Mouse (Mus musculus) natural killer cell, adult 2 months (primary cell): ENCODE results near the gene Lekr1.
"Not testable (repeated sequence)": the region's sequence is repeated elsewhere in the genome, so short reads cannot be mapped to it uniquely, and the experiment has no call there.

Source experiments
- DNase-seq, 2 experiments: peaks; one replicate each; pipeline ENCODE4 v3.0.0; 2022; ENCODE audit warnings: low spot score in 2 of 2

Lekr1 gene

DNA sequence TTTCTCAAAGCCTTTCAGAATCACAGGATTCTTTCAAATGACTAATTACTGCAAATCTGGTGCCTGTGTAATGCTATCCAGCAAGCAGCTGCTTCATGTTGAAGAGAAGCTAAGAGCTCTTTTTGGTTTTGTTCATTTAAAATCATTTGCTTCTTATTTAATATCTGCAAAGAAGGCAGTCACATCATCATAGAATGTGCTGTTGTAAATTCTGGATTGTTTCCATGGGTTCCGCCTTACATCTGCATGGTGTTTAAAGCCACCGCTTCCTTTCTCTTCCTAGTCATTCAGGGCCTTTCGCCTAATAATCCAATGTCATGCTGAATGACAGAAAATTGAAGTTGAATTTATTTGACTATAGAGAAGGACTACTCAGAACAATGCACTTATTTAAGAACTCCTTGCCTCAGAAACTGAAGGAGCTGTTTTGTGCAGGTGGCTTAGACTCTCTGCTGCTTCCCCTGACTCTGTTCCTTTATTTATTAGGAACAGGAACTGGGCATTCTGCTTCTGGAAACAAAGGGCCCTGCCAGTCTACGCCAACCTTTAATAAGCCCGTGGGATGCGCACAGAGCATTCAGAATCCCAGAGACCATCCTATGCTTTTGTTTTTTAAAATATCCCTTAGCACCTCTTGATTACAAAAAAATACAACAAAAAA is 101.3 kb downstream of the Lekr1 start:
- DNase-seq = no peak

DNA sequence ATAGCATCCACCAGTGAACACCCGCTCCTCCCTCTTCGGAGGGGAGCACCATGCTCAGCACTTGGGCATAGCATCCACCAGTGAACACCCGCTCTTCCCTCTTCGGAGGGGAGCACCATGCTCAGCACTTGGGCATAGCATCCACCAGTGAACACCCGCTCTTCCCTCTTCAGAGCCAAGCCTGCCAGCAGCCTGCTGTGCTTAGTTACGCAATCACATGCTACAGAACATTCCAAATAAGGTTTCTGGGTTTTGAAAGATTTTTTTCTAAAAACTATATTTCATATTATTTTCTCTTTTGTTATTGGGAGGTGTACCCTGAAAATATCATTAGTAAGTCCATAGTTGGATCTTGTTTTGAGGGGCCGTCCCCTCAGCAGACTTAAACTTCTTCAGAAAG is 103.6 kb downstream of the Lekr1 start:
- DNase-seq = not testable (repeated sequence)

DNA sequence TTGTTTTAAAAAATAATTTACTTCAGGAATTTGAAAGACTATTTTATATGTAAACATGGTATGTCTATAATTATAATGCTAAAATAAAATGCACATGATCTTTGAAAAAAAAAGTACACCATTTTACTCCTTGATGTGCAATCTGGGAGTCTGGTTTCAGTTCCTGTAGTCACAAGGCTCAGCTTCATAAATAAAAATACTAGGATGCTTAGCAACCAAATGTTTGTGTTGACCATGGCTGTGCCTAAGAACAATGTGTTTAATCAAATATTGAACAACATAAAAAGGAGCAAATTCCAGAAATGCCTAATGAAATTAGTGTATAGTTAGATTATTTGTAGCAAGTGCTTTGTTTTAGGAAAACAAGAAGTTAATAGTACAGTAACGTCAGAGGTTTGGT is 107.9 kb downstream of the Lekr1 start:
- no peak for DNase-seq

DNA sequence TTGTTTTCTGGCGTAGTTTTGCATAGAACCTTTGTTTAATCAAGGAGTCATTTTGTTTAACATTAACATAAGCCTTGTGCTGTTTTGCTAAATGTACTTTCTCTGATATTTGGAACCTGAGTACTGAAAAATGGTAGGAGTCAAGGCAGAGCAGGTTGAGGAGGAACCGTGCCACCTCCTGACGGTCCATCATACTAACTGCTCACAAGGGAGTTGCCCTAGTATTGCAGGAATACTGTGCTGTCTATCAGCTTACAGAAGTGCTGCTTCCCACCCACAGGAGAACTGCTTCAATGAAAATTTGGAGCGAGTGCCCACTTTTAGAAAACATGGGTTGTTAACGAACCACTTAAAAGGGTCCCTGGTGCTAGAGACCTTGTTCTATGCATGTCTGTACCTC is 109.1 kb downstream of the Lekr1 start:
- no peak for DNase-seq

DNA sequence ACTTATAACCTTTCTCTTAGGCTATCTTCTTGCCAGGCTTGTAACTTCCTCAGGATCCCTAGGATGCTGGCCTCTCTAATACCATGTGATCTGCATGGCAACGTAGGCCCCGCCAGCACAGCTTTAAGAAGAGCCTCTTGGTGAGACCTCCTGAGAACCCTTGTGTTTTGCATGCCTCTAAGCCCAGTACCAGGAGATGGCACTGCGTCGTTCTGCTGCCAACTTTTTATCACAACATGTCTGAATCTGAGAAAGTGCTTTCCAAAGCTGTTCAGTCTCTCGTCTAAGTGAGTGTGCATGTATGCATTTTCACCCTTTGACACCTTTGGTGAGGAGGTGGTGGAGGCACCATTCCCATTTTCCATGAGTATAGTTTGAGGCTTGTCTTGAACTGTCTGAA is 116.2 kb downstream of the Lekr1 start:
- no peak for DNase-seq

DNA sequence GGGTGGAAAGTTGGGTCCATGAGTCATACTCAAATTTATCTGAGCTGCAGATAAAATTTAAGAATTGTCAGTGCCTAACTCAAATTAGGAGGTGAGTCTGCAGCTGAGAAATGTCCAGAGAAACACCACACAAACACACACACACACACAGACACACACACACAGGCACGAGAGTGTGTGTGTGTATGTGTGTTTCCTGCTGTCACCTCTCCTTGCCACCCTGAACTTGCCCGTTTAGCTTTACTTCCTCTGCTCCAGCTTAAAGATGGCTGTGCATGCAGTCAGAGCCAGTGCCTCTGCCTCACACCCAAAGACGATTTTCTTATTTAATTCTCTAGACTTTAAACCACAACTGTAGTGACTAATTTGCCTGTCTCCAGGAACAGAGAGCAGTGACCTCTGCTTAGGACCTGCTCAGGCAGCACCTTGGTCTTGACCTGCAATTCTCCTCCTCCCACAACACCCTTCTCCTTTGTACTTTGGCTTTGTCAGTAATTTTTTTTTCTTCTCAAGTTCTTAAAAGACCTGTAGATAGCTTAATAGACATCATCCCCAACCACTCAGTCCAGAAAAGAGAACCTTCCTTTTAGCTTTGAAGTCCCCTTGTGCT is 124.2 kb downstream of the Lekr1 start:
- no peak for DNase-seq

DNA sequence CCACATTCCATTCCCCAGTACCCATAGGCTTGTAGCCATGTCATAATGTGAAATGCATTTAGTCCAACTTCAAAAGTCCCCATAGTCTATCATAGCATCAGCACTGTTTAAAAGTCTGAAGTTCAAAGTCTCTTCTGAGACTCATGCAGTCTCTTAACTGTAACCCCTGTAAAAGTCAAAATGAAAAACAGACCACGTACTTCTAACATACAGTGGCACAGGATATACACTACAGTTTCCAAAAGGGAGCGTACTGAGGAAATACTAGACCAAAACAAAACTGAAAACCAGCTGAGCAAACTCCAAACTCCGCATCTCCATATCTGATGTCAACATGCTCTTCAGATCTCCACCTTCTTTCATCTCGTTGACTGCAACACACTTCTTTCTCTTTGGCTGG is 127.5 kb downstream of the Lekr1 start:
- no peak for DNase-seq

DNA sequence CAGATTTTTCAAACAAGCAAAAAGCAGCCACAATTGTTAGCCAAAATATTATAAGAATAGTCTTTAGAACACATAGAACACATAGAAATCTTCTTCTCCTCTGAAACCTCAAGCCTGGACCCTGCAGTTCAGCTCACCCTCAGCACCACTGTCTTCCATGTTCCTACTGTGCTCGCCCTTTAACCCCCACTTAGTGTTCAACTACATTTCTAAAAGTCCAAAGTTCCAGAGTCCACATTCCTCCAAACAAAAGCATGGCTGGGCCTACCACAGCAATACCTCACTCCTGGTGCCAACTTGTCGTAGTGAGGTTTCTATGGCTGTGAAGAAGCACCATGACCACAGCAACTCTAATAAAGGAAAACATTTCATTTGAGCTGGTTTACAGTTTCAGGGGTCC is 128.7 kb downstream of the Lekr1 start:
- no peak for DNase-seq

DNA sequence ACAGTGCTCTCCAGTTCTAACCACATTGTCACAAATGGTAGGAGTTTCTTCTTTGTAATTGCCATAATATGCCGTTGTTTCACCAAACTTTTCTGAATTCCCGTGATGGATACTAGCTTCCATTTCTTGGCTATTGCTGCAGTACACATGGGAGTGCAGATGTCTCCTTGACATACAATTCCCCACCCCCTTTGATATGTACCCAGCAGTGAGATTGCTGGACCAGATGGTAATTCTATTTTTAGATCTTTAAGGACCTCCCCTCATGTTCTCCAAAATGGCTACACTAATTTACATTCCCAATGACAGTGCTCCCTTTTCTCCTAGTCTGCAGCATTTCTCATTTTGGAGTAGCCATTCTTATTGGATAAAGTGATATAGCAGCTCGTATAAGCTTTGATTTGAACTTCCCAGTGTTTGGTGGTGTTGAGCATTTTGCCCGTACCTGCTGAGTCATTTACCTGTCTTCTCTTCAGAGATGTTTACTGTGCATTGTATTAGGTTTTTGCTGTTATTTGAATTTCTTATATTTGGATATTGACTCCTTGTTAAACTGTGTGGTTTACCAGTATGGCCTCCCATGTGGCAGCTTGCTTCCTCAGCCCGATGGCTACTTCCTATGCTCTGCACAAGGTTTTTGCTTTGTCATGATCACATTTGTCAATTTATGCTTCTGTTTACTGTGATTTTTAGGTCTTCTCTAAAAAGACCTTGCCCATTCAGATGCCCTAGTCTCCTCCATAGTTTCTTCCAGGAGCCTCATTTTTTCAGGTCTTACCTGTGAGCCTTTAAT is 131.5 kb downstream of the Lekr1 start:
- DNase-seq = no peak

DNA sequence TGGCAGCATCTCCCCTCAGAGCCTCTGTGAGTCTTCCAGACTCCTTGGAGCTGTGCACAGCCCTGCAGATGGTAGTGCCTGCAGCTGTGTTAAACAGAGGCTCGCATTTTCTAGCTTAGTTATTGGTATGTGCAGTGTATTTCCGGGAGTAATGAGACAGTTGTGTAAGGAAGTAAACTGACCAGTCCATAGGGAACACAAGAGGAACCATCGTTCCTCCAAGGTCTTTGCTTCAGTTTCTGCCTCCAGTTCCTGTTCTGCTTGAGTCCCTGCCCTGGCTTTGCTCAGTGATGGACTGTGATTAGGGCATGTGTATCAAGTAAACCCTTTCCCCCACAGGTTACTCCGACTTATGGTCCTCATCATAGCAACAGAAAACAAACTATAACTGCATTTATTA is 134.9 kb downstream of the Lekr1 start:
- no peak for DNase-seq

DNA sequence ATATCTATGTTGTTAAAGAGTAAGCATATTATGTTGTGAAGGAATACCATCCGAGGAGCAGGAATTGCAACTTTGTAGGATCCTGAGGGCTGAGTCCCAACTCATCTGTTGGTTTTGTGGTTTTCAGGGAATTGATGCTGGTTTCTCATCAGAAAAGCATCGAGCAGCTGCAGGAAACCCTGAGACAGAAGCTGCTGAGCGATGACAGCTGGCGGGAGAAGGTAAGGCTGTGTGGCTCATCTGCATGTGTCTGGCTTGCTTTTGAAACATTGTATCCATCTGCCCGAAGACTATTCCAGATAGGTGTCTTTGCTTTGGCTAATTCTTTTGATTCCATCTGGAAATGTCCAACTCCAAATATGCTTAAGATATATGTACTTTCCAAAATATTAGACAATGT is 136.2 kb downstream of the Lekr1 start:
- no peak for DNase-seq

DNA sequence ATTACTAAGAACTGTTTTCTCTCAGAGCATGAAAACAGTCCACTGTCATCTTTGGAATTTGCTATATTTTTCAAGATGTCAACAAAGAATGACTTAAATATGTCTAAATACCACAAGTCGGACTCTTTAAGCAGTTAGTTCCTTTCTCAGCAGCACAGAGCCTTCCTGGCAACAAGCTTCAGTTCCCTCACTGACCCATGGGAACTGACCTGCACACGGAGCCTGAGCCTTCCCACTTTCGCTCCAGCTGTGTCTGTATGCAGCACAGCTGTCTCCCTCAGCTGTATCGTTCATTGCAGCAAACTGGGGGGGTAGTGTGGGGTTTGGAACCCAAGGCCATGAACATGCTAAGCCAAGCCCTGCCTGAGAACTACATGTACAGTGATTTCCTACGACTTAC is 136.8 kb downstream of the Lekr1 start:
- no peak for DNase-seq

DNA sequence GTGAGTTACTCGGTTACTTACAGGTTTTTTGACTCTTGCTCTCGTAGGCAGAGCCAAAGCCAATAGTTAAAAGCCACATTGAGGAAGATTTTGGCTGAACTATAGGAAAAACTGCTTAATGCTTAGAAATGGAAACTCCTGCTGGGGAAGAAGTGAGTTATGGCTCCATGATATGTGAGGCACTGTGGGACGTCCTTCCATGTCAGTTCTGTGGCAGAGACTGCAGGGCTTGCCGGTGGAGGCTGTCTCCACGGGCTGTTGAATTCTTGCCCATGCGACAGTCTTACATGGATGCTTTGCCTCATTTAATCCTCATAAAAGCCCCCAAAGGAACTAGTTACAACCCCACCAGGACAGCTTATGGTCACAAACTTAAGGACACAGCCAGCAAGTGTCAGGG is 148.9 kb downstream of the Lekr1 start:
- DNase-seq = no peak

DNA sequence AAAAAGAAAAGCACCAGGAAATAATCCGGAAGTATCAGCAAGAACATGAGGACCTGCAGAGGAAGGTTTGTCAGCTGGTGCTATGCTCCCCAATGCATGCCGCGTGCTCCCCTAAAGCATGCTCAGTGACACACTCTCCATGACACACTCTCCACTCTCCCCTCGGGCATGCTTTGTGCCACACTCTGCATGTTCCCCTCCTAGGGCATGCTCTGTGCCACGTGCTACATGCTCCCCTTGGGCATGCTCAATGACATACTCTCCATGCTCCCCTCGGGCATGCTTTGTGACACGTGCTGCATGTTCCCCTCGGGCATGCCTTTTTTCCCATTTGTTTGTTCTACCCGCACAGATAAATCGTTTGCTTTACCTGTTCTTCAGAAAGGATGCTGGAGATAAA is 150.0 kb downstream of the Lekr1 start:
- DNase-seq = no peak

DNA sequence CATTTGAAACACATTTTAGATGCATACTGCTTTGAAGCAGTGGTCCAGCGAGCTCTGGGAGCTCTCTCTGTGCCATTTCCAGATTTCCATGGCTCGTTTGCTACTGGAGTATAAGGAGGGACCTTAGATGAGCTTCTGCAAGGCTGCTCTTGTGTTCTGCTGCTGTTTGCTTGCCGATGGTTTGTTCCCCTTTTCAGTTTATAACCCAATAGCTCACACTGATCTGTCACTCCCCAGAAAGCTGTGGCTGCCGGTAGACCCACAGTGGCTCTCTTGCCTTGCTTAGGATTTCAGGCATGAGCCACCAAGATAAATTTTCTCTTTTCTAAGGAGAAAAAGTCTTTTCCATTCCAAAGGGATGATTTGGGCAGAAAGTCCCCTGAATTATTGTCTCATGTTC is 152.6 kb downstream of the Lekr1 start:
- DNase-seq = no peak

DNA sequence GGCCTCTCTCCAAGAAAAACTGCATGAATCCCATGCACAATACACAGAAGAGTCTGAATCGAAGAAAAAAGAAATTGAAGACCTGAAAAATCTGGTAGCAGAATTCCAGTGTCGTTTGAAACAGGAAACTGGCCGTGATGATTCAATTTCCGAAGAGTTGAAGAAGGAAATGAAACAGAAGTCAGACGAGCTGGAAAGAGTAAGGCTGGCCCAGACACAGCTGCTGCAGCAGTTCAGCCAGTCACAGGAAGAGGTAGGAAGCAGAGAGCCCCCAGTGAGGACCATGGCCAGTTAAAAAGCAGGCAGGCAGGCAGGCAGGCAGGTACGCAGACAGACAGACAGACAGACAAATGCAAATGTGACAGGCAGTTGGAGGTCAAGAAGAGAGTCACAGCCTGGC is 153.8 kb downstream of the Lekr1 start:
- DNase-seq = no peak

DNA sequence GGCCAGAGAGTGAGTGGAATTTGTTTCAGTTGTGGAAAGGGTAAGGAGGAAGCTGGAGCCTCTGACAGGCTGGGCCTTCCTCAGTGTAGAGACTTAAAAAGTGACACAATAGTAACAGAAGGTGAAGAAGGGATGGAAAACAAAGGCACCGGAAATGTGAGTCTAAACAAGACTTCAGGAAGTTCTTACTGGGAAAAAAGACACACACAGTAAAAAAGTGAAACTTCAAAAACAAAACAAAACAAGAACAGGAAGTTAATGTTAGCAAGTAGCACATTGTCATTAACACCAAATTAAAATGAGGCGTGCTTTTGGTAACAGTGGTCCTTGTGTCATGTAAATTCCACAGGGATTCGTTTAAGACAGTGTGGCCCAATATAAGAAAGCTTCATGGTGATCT is 158.9 kb downstream of the Lekr1 start:
- DNase-seq = no peak

DNA sequence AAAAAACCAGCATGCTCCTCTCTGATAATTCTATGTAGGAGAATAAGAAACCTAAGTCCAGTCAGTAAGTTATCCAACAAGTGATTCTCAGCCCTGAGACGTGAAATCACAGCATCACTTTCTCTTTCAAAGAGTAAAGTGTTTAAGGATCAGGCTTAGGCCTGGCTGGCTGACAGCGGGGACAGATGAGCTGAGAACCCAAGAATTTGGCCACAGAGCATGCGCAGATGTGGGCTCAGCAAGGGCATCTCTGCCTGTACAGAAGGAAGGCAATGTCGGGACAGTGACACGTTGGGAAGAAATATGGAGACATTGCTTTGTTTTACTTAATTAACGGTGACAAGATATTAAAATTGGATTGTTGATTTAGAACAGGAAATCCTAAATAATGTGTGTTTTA is 160.7 kb downstream of the Lekr1 start:
- no peak for DNase-seq

DNA sequence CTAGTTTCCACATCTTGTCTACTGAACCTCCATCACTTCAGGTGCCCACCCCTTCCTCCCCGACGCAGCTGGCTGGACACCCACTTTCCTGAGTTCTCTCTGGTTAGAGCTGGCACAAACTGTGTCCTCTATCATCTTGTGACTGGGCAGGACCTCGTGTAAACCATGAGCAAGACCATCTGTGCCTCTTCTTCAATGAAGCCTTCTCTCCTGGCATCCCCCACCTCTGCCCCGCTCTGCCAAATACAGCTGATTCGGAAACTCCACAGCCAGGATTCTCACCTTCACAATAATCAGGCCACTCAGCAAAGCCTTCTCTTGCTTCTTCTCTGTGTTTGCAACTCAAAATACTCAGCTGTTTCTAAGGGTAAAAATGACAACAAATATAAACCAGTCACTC is 161.4 kb downstream of the Lekr1 start:
- no peak for DNase-seq

DNA sequence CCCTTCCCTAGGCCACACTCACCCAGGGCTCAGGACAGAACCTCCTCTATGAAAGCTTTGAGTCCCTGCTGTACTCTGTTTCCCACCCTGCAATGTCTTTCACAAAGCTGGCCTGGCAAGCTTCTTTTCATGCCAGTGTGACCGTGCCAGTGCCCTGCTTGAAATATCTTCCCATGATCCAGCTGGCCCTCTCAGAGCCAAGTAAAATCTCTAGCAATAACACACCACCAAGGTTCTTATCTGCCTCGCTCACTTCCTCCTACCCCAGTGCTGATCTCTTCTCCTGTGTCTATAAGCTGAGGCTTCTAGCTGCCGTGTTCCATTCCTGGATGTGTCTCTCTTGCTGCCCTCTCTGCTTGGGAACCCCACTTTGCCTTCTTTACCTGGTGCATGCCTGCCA is 162.0 kb downstream of the Lekr1 start:
- no peak for DNase-seq

DNA sequence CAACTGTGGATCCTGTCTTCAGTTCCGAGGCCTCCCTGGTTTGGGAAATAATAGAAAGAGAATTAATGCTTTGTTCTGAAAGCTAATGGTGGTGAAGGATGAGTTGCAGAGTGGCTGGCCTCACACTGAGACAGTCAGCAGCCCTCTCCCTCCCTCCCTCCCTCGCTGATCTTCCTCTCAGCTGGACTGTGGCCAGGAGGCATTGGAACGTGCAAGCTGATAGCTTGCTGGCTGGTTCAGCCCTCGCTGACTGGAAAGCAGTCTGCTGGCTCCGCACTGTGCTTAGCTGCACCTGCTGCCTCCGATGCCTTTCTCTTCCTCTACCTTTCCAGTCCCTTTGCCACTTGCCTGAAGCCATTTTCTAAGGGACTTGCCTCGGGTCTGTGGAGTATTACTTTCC is 163.2 kb downstream of the Lekr1 start:
- no peak for DNase-seq

DNA sequence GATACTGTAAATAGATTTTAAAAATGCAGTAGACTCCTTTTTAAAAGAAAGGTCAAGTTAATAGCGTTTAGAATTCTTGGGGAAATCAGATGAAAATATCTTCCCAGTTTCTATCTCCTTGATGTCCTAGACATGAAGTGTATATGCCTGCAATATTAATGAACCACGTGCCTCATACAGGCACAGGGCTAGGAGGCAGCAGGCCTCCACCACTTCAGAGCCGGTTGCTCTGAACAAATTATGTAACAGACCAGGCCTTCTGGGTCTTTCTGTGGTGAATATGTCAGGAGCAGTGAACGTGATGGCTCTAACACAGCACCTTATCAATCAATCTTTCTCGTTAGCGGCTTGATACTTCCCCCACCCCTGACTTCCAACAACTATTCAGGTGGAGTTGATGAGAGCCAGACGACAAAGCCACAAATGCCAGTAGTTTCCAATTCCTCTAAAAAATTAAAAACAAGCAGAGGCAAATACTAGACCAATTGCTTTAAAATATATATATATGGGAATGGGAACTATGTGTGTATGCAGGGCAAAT is 164.0 kb downstream of the Lekr1 start:
- no peak for DNase-seq

DNA sequence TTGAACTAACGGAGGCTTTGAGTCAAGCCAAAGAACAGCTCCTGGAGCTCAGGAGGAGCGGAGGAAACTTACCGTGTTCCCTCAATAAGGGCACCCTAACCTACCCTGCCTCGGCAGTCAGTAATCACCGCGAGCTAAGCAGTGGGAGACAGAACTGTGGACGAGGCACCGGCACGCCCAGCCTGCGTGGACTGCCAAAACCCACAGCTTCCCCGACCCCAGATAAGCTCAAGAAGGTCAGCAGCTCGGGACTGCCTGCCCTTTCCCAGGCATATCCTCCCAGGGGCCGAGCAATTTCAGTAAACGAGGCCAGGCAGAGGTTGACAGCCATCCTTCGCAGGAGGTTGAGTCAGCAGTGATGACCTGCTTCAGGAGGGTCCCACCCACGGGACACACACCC is 164.8 kb downstream of the Lekr1 start:
- no peak for DNase-seq
